Mouse (Mus musculus): Measurements from ENCODE around the gene Hoxb3.

Hoxb3 gene

GRCm38 (mm10) chr11:96288455-96289221 lies 34.5 kb upstream of the Hoxb3 start:
- no peak for DNase-seq (ENCODE audit: low spot score in 2 of 2)

GRCm38 (mm10) chr11:96289293-96289692 lies 33.8 kb upstream of the Hoxb3 start:
- DNase-seq (ENCODE audit: low spot score in 2 of 2) = no peak

GRCm38 (mm10) chr11:96289837-96290236 lies 33.3 kb upstream of the Hoxb3 start:
- no peak for DNase-seq (ENCODE audit: low spot score in 2 of 2)

GRCm38 (mm10) chr11:96290705-96291355 lies 32.3 kb upstream of the Hoxb3 start:
- DNase-seq (ENCODE audit: low spot score in 2 of 2) = no peak

GRCm38 (mm10) chr11:96291681-96292564 lies 31.2 kb upstream of the Hoxb3 start, which contains the start of gene Hoxb6:
Gene Hoxb6, plus strand, starts transcription at chr11:96292476.
- DNase-seq (ENCODE audit: low spot score in 2 of 2) = no peak

GRCm38 (mm10) chr11:96292565-96293301 lies 30.4 kb upstream of the Hoxb3 start:
- no peak for DNase-seq (ENCODE audit: low spot score in 2 of 2)

GRCm38 (mm10) chr11:96293302-96293921 lies 29.7 kb upstream of the Hoxb3 start:
- DNase-seq (ENCODE audit: low spot score in 2 of 2) = no peak

GRCm38 (mm10) chr11:96294245-96295091 lies 28.7 kb upstream of the Hoxb3 start:
- DNase-seq (ENCODE audit: low spot score in 2 of 2) = peak; percentile 39 to 40

- DNase-seq (ENCODE audit: low spot score in 2 of 2) = no peak
Observed at GRCm38 (mm10) chr11:96295092-96295835, 27.9 kb upstream of the Hoxb3 start.

- DNase-seq (ENCODE audit: low spot score in 2 of 2) = no peak
Observed at GRCm38 (mm10) chr11:96296997-96297396, 26.1 kb upstream of the Hoxb3 start.

- no peak for DNase-seq (ENCODE audit: low spot score in 2 of 2)
Observed at GRCm38 (mm10) chr11:96297428-96297827, 25.7 kb upstream of the Hoxb3 start.

- no peak for DNase-seq (ENCODE audit: low spot score in 2 of 2)
Observed at GRCm38 (mm10) chr11:96297968-96298635, 25.0 kb upstream of the Hoxb3 start.

GRCm38 (mm10) chr11:96298895-96299667 lies 24.0 kb upstream of the Hoxb3 start:
- DNase-seq (ENCODE audit: low spot score in 2 of 2) = no peak

GRCm38 (mm10) chr11:96299781-96300180 lies 23.3 kb upstream of the Hoxb3 start:
- DNase-seq (ENCODE audit: low spot score in 2 of 2) = no peak

GRCm38 (mm10) chr11:96300354-96301063 lies 22.6 kb upstream of the Hoxb3 start:
- DNase-seq (ENCODE audit: low spot score in 2 of 2) = no peak

- no peak for DNase-seq (ENCODE audit: low spot score in 2 of 2)
Observed at GRCm38 (mm10) chr11:96301064-96301431, 22.1 kb upstream of the Hoxb3 start.

- DNase-seq (ENCODE audit: low spot score in 2 of 2) = no peak
Observed at GRCm38 (mm10) chr11:96301837-96302236, 21.3 kb upstream of the Hoxb3 start.
